Mouse (Mus musculus) frontal cortex, postnatal 10 days (tissue): Measurements from ENCODE around the gene Cox20.

ENCODE experiments used
- DNase-seq, 2 experiments: peaks; one replicate each; pipeline ENCODE4 v3.0.0; 2022; ENCODE audit warnings: low spot score in 2 of 2, mixed read lengths in 1 of 2

The Cox20 gene

DNA sequence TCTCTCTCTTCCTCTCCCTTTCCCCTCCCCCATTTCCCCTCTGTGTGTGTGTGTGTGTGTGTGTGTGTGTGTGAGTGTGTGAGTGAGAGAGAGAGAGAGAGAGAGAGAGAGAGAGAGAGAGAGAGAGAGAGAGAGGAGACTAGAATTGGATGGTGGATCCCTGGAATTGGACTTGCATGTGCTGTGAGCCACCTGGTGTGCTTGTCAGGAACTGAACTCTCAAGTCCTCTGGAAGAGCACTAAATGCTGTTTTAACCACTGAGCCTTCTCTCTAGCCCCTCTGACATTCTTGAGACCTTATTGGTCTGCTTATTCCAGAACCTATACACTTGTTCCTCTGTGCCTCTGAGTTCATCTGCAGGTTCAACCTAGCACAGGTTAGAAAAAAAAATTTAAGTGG is 32.7 kb downstream of the Cox20 start:
- DNase-seq = no peak

GRCm38 (mm10) chr1:178354576-178354975 is 35.6 kb downstream of the Cox20 start:
- no peak for DNase-seq

GRCm38 (mm10) chr1:178357776-178358710 is 39.1 kb downstream of the Cox20 start:
- peak; percentile 46 to 72 for DNase-seq

GRCm38 (mm10) chr1:178360264-178360663 is 41.3 kb downstream of the Cox20 start:
- no peak for DNase-seq

- no peak for DNase-seq
Observed at GRCm38 (mm10) chr1:178360702-178361101, 41.8 kb downstream of the Cox20 start.

DNA sequence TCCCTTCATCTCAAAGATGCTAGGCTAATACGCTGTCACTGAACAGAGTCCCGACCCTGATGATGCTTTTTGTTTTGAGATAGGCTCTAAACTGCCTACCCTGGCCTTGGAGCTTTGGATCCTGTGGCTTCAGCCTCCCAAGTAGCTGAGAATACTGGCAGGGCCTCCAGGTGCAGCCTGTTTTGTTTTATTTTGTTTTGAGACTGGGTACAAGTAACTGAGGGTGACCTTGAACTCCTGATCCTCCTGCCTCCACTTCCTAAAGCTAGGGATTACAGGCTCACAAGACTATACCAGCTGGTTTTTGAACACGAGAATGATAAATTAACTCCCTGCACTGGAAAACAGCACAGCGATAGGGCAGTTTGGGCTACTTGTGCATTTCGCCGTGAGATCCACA is 46.2 kb downstream of the Cox20 start:
- no peak for DNase-seq

DNA sequence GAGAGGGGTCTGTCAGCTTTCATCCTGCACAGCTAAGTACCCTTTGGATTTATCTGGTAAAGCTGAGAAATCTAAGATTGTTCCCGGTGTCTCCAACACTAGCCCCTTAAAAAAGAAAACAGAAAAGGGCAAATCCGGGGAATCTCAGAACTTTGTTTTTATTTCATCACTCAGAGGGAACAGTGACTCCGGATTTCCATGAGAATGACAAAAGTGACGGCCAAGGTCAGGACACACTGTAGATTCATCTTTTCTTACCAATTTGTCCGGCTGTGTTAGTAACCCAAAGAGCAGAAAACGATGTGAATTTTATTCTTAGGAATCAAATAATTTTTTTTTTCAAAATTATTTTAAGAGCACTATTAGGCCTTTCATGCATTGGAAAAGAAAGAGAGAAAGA is 49.2 kb downstream of the Cox20 start:
- DNase-seq = no peak

DNA sequence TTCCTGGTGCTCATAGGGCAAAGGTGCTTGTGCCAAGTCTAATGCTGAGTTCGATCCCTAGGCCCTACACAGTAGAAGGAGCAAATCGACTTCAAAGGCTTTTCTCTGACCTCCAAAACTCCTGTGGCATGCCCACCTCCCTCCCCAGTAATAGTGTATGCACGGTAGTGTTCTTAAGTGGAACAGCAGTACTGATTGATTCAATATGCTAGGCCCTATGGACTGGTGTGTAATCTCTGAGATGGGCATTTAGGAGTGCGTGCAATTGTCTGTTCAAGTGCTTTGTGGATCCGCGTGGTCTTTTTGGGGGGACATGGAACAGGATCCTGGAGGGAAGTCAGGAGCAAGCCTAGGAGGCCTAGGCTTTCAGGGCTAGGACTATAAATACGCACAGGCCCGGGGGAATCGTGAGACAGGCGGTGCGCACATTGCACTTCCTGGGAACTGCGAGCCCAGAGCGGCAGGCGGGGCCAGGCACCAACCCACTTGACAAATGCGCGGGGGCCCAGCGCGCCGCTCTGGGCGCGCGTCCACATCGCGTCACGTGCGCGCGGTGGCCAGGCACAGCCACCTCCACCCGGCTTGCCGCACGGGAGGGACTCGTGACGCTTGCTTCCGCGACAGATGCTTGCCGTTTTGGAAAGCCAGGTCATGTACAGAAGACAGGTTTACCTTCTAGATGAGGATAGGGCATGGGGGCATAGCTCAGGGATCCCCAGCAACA is 49.8 kb downstream of the Cox20 start:
- peak; percentile 89 for DNase-seq

DNA sequence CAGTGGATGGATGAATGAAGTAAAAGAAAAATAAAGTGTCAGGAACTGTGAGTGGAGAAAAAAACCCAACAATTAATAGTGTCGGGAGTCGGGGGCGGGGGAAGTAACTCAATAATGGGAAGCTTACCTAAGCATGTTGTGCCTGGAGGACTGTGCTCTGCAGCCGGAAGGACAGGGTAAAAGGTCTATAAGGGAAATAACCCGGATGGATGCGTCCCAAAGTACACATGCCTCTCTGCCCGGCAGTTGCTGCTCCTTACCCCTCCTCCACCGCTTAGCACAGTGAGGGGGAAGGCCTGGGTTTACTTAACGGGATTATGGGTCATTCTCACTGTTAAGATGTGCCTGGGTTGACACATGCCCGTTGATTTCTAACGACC is 50.3 kb downstream of the Cox20 start:
- DNase-seq = peak in 1 of 2 experiments; percentile 14
